Mouse (Mus musculus) heart, postnatal 25 days (tissue): ENCODE measurements around the gene Ctcf. TPM values are rescaled to one million over a fixed set of nuclear protein-coding genes. Genes with fewer than 3 reads are reported as not detected.

Experiments used
- DNase-seq: peaks from one replicate; pipeline ENCODE4 v3.0.0; 2022; ENCODE audit warnings: low spot score
- intact Hi-C: fragments of 180-260 bp; cut with DNase I; formaldehyde crosslinking; loops from one replicate; pipeline ENCODE4 v1.15.1; 2025
- total RNA-seq, 2 experiments: library from RNA; stranded (reverse); gene quantifications; 2 replicates each; pipeline ENCODE4 v1.2.3; 2021

Gene Ctcf
- total RNA-seq, 2 experiments from 2014 or later = 36.4 to 43.6 TPM

DNA sequence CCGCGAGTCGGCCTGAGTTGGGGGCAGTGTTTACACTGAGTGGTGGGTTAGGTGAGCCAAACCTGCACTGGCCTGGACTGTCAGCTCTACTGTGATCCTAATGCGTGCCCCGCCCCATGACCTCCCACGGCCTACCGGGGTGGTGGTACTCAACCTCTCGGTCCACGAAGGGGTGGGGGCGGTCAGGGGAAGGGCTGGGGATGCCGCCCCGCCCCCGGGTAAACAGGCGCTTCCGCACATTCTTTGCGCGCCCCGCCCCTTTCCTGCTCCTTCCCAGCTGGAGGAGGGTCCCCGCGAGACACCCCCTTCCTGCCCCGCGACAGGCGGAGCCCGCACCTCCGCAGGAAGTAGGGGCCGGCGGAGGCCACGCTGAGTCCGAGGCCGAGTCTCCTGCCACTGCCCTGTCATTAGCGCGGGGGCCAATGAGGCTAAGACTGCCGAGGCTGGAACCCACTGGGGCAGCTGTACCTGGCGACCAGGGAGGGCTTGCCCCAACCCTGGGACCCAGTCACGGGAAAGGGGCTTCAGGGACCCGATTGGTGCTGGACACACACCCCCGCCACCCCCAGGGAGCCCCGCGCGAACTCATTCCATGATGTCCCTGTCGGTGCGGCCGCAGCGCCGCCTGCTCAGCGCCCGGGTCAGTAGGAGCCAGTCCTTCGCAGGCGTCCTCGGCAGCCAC lies 22.4 kb upstream of the Ctcf start:
- peak; percentile 83 for DNase-seq
- intact Hi-C loops = loop anchor here (2.0 kb wide), 1 partner anchor 21 kb away; no protein-coding TSS in a partner anchor

DNA sequence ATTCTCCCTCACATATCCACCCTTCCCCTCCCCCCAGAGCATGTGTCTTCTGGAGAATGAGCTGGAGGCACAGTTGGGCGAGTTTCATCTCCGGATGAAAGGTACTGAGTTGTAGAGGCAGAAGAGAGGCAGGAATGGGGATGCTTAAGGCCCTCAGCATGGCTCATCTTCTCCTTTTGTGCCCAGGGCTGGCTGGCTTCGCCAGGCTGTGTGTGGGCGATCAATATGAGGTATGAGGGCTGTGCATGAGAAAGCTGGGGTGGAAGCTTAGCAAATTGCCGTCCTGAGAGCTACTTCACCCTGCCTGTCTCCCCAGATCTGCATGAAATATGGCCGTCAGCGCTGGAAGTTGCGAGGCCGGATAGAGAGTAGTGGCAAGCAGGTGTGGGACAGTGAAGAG lies 20.4 kb upstream of the Ctcf start:
- intact Hi-C loops = loop anchor here (2.0 kb wide), 2 partner anchors 19 kb away; no protein-coding TSS in a partner anchor
- no peak for DNase-seq

DNA sequence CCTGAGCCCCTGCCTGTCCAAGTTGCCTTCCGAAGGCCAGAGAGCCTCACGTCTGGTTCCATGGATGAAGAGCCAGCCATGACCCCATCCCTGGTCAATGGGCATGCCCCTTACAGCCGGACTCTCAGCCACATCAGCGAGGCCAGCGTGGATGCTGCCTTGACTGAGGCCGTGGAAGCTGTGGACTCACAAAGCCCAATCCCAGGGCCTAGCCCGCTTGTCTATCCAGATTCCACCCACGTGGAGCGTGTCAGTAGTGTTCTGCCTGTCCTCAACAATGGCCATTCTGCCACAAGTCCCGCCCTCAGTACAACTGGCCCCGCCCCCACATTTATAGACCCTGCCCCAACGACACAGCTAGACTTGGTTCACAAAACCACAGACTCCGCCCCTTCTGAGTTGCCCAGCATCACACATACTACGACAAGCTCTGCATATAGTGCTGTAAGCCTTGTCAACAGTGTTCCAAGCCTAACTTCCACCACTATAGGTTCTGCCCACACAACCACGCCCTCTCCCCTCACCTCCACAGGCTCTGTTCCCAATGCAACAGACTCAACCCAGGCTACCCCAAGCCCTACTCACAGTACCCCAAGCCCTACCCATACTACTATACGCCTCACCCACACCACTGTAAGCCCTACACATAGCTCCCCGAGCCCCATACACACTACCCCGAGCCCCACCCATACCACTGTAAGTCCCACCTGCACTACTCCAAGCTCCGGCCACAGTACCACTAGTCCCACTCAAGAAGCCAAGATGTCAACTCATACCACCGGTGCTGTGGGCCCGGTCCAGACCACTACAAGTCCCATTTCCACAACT lies 18.7 kb upstream of the Ctcf start:
- no peak for DNase-seq
- intact Hi-C loops = loop anchor here (2.0 kb wide), 1 partner anchor 21 kb away; no protein-coding TSS in a partner anchor

DNA sequence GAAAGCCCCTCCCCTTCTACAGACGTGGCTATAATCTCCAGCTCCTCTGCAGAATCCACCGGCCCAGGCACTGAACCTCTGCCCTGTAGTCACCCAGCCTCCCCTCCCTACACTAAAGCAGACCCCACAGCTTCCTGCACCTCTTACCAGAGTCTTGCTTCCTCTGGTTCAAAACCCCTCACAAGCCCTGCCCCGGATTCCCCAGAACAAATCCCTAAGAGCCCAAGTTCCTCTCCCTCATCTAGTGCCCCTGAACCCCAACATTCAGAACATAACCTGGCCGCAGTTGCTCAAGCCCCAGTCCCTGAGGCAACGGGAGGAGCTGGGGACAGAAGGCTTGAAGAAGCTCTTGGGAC lies 18.1 kb upstream of the Ctcf start:
- intact Hi-C loops = no loop called here
- DNase-seq = no peak

DNA sequence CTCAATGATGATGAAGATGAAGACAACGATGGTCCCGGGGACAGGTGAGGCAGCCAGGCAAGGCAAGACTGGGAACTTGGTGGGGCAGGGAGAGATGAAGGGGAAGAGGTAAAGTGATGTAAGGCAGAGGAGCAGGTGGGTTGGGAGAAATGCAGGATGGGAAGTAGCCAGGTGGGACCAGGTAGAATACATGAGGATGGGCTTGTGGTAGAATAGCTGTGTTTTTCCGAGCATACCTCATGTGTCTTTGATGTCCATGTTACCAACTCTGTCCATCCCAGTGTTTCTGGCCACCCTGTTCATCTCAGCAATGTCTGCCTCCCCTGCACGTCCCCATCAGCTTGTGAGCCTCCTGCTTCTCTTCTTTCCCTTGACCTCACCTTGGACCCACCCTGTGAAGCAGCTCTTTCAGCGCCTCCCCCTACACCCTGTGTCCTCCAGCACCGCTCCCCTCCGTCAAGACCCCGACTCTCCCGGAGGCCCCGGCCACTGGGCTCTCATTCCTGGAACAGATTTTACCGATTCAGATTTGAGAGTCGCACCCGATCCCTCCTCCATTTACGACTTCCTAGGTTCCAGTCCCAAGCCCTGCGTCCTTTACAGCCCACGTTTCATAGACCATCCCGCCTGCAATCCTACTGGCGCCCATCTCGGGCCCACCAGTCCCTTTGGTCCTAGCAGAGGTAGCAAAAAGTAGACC lies 17.3 kb upstream of the Ctcf start:
- DNase-seq = no peak
- intact Hi-C loops = no loop called here

DNA sequence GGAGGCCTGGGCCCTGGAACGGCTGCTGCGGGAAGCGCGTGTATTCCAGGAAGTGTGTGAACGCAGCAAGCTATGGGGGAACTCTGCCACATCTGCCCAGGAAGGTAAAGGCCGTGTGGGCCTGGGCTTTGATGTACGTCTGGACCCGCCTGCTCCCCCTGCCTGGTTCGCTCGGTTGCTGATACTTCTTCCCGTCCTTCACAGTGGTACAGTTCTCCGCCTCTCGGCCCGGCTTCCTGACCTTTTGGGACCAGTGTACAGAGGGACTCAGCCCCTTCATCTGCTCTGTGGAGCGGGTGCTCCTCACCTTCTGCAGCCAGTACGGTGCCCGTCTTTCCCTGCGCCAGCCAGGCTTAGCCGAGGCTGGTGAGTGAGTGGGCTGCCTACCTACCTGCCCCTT lies 16.2 kb upstream of the Ctcf start:
- intact Hi-C loops = loop anchor here (5.0 kb wide), 2 partner anchors 53 to 312 kb away; partner anchors contain the start of genes Atp6v0d1 and Ctrl

DNA sequence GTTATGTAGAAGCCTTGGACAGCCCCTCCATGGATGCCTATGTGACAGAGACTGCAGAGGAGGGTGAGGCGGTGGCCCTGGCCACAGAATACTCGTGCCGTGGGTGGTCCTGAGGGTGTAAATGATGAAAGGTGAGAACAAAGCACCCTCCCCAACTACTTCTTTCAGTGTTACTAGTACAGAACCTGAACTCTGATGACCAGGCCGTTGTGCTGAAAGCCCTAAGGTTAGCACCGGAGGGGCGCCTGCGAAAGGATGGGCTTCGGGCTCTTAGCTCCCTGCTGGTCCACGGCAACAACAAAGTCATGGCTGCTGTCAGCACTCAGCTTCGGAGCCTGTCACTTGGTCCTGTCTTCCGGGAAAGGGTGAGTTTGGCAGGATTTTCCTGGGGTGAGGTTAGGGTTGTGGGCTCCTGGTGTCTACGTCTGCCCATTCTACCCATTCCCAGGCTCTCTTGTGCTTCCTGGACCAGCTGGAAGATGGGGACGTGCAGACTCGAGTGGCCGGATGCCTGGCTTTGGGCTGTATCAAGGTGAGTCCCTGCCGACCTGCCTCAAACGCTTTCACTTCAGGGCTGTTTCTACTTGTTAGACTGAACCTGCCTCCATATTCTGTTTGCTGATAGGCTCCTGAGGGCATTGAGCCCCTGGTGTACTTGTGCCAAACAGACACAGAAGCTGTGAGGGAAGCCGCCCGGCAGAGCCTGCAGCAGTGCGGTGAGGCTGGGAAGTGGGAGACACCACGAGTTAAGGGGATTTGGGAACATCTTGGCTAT lies 15.2 kb upstream of the Ctcf start:
- DNase-seq = no peak
- intact Hi-C loops = loop anchor here (5.0 kb wide), 2 partner anchors 54 to 311 kb away; partner anchors contain the start of genes Atp6v0d1 and Ctrl

More for the DNA sequence above, 16.2 kb upstream of the Ctcf start:
- DNase-seq = no peak

DNA sequence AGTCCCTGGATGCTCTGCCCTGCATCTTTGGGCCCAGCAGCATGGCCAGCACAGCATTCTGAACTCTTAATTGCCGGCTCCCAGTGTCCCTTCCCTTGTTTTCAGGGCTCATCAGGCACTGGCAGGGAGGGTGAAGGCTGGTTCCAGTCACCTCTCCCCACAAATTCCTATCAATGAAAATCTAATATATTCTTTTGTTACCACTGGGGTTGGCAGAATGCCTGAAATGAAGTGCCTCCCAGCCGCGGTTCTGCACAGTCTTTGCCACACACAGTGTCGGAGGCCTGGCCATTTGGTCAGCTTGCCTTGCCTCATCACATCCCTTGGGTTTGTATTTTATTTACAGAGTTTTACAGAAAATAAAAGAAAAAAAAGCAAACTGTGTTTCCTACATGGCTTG lies 14.5 kb upstream of the Ctcf start:
- intact Hi-C loops = loop anchor here (2.0 to 5.0 kb wide), 3 partner anchors 55 to 310 kb away; partner anchors contain the start of genes Atp6v0d1 and Ctrl
- DNase-seq = no peak

DNA sequence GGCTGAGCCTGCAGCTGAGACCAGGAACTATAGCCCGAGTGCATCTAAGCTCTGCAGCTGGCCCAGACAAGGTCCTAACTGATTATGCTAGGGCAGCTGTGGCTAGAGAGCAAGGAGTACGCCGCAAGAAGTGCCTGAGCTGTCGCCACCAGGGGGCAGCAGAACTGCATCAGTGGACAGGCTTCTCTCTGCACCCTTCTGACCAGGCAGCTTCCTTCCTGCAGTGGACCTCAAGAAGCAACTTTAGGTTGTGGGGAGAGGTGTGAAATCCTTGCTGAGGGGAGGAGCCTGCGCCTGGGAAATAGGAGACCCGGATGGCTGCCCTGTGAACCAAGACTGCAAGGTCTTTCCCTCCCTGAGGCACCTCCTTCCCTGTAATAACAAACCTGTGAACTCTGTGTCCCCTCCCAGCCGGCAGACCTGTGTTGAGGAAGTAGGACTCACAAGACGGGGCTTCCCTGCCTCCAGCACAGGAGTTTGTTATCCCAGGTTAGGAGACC lies 13.9 kb upstream of the Ctcf start:
- peak; percentile 81 for DNase-seq
- intact Hi-C loops = loop anchor here (2.0 to 5.0 kb wide), 3 partner anchors 55 to 310 kb away; partner anchors contain the start of genes Atp6v0d1 and Ctrl

DNA sequence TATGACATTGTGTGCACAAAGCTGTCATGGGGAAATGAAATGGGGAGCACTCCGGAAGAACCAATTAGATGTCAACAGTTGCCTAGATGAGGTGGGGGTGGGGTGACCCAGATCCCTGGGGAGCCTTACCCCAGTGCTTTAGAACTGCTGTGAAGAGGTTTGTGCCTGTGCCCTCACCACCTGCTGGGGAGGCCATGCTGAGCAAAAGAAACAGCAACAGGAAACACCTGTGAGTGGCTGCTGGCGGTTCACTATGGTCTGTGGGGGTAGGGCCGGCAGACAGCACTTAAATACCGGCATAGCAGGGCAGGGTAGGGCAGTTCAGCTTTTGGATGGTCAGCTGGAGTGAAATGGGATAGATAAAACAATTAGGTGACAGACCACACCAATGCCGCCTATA lies 13.2 kb upstream of the Ctcf start:
- DNase-seq = no peak
- intact Hi-C loops = loop anchor here (2.0 to 5.0 kb wide), 3 partner anchors 56 to 309 kb away; partner anchors contain the start of genes Atp6v0d1 and Ctrl

DNA sequence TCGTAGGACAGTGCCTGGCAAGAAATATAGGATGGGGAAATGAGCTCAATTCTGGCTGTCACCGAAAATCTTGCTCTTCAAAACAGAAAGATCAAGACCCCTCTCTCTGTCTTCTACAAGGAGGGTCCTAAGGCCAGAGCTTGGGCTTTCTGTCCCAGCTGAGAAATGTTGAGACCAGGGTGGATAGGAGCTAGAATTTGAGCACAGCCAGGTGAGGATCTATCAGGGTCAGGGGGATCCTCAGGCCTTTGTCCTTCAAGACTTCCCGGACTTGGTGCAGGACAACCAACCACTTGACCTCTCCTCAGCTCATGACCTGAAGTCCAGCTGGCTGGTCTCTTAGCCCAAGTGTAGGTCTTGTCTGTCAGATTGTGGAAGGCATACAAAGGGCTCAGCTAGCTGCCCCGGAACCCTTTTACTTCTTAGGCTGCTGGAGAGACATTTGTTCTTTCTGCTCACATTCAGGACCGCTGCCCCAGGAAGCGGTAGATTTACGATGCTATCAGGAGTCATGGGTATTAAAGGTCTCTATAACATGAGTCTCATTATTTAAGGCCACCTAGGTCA lies 12.6 kb upstream of the Ctcf start:
- intact Hi-C loops = loop anchor here (2.0 to 5.0 kb wide), 3 partner anchors 56 to 309 kb away; partner anchors contain the start of genes Atp6v0d1 and Ctrl
- no peak for DNase-seq

DNA sequence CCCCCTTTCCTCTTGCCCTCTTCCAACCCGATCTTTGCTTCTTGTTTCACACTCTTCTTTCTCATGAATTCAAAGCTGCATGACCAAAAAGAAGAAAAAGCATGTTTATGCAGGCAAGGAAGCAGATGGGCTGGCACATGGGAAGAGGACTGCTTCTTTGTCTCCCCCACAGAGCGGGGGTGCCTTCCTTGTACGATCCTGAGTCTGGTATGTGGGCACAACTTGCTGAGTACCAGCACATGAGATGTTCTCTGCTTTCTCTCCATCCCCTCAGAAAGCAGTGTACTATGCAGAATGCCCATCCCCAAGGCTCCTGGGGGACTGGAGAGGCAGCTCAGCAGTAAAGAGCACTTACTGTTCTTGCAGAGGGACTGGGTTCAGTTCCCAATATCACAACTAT lies 12.0 kb upstream of the Ctcf start:
- no peak for DNase-seq
- intact Hi-C loops = loop anchor here (5.0 kb wide), 2 partner anchors 57 to 308 kb away; partner anchors contain the start of genes Atp6v0d1 and Ctrl

DNA sequence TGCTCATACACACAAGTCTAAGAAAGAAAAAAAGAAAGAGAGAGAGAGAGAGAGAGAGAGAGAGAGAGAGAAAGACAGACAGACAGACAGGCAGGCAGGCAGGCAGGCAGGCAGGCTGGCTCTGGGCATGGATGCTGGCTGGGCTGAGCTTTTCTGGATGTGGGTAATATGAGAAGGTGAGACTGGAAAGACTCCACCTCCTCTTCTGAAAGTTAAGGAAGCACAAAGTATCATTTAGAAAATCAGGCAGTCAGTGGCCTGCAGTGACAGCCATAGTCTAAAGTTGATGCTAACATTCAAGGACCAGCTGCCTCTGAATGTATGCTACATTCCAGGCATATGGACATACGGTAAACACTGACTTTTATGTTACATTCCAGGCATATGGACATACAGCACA lies 11.5 kb upstream of the Ctcf start:
- intact Hi-C loops = loop anchor here (5.0 kb wide), 2 partner anchors 58 to 307 kb away; partner anchors contain the start of genes Atp6v0d1 and Ctrl
- no peak for DNase-seq

DNA sequence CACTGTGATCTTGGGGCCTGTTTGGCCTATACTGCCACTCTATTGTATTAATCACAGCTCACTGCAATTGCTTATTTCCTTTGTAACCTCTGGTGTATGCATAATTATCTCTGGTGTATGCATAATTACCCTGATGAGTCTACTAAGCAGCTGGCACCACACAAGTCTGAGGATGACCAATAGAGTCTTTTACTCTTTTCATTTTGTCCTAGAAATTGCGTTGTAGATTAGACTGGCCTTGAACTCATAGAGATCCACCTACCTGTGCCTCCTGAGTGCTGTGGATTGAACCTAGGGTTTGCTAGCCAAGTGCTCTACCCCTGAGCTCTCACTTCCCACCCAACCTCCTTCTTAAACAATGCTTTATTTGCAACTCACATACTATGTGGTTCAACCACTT lies 10.3 kb upstream of the Ctcf start:
- DNase-seq = no peak
- intact Hi-C loops = no loop called here

DNA sequence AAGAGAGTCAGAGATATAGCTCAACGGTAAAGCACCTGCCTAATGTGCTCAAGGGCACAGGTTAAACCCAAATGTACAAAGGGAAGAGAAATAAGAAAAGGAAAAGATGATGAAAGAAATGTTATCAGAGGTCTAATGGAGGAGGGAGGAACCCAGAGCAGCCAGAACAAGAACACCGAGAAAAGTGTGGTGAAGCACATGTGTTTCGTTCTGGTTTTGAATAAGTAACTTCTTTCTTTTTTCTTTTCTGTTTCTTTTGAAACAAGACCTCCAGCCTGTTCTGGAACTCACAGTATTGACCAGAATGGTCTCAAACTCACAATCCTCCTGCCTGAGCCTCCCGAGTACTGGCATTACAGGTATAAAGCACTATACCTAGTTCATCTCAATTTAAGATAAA lies 7.0 kb upstream of the Ctcf start:
- no peak for DNase-seq
- intact Hi-C loops = no loop called here

DNA sequence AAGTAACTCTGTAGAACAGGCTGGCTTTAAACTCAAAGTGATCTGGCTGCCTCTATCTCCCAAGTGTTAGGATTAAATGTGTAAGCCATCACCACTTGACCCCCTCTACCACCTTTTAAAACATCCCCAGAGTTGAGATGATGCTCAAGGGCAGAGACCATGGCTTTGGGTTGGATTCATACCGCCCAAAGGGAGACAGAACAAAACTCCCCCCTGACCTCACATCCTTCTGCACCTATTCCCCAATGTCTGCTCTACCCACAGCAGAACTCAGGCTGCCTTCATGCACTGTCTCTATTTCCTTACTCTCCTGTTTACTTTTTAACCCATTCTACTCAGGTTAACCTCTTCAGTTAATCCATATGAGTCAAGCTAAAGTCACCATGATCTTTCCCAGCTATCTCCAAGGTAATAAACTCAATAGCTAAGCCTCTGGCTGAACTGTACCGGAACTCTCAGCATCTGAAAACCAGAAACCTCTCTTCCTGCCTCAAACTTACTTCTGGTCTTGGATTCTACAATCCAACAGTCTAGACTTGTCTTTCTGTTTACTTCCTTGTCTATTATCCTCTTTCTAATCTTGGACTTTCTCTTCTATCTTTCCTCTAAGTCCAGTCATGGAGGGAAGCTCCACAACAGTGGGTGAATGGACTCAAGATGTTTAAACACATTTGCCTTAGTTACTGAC lies 1.5 kb upstream of the Ctcf start:
- no peak for DNase-seq
- intact Hi-C loops = loop anchor here (2.0 to 5.0 kb wide), 2 partner anchors 20 to 52 kb away; partner anchors contain the start of gene Carmil2

DNA sequence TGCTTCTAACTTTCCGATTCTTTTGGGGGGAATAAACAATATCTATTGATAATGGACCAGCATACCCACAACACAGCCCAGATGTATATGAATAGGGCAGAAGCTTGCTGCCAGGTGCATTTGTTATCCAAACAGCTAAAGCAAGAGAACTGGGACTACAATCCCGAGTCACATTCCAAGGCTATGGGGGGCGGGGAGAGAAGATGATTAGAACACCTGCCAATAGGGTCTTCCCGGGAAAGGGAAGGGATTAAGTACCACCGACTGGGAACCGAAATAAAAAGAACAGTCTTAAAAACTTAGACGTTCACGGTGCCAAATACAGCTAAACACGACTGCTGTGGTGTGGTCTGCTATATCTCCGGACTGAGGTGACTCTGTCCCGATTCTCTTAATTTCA lies 887 bp upstream of the Ctcf start:
- DNase-seq = no peak
- intact Hi-C loops = loop anchor here (2.0 to 5.0 kb wide), 2 partner anchors 21 to 52 kb away; partner anchors contain the start of gene Carmil2

DNA sequence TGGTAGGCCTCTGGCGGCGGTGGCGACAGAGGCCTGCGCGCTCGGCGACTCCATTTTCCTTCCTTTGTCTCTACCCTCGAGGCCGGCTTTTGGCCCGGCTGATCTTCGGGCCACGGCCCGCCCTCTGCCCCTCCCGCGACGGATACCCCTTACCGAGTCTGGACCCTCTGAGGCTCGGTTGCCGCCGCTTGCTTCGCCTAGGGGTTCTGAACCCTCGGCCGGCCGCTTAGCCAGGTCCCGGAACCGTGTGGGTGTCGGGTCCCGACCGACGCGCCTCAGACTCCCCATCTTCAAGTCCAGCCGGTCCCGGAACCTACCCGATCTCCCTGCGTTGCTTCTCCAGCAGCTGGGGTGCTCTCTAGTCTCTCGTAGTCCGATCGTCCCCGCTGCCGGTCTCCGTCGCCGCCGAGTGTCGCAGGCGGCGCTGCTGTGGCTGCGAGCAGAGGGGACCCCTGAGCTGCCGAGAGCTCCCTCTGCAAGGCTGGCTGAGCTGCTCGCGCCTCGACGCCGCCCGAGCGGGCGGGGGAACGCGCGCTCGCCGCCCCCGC lies 669 bp downstream of the Ctcf start, which contains the start of gene Agrp:
TSS of gene Agrp (minus strand) at position 431 of the 548 bp plus-strand sequence.
- intact Hi-C loops = loop anchor here (2.0 to 5.0 kb wide), 2 partner anchors 40 to 50 kb away; partner anchors contain the start of gene Carmil2
- DNase-seq = no peak
